Mouse (Mus musculus) forebrain, embryonic 14.5 days (tissue): ENCODE measurements around the gene Srcin1. TPM values are rescaled to one million over a fixed set of nuclear protein-coding genes. Genes with fewer than 3 reads are reported as not detected.
A peak's percentile ranks its signal among the peaks of the same experiment; 100 is the strongest.

Experiments used
- ATAC-seq: fragments of 200-750 bp; cut with Nextera tagmentation; 2 replicates; pipeline ENCODE4 v1.8.0; 2017; ENCODE audit warnings: mild to moderate bottlenecking, moderate library complexity
- DNase-seq: peaks from one replicate; pipeline ENCODE4 v3.0.0-alpha.2; 2015; ENCODE audit warnings: low spot score
- H3K27ac ChIP-seq: fragments of 300-500 bp; sonication (generic); 2 replicates; pipeline ENCODE4 v1.5.1; 2014; ENCODE audit warnings: low read depth, mild to moderate bottlenecking, control low read depth, low read length, moderate library complexity
- H3K27me3 ChIP-seq: fragments of 300-500 bp; sonication (generic); replicated peaks from 2 replicates; pipeline ENCODE4 v1.6.1; 2014; ENCODE audit warnings: low read length, control low read depth, mixed read lengths; ENCODE audit not compliant: control insufficient read depth, insufficient read depth
- H3K36me3 ChIP-seq: fragments of 300-500 bp; sonication (generic); 2 replicates; pipeline ENCODE4 v1.6.1; 2014; ENCODE audit warnings: low read length, control low read depth; ENCODE audit not compliant: control insufficient read depth, insufficient read depth
- H3K4me1 ChIP-seq: fragments of 300-500 bp; sonication (generic); 2 replicates; pipeline ENCODE4 v1.6.1; 2014; ENCODE audit warnings: antibody characterized with exemption, low read length, control low read depth; ENCODE audit not compliant: control insufficient read depth, insufficient read depth
- H3K4me2 ChIP-seq: fragments of 300-500 bp; sonication (generic); 2 replicates; pipeline ENCODE4 v1.6.1; 2014; ENCODE audit warnings: mild to moderate bottlenecking, control low read depth, low read length
- H3K4me3 ChIP-seq: fragments of 300-500 bp; sonication (generic); 2 replicates; pipeline ENCODE4 v1.5.1; 2014; ENCODE audit warnings: low read depth, low read length, control low read depth
- H3K9ac ChIP-seq: fragments of 300-500 bp; sonication (generic); 2 replicates; pipeline ENCODE4 v1.6.1; 2014; ENCODE audit warnings: mild to moderate bottlenecking, low read length, control low read depth, moderate library complexity
- H3K9me3 ChIP-seq: fragments of 300-500 bp; sonication (generic); replicated peaks from 2 replicates; pipeline ENCODE4 v1.6.1; 2016; ENCODE audit warnings: low read length, control low read depth, mixed read lengths; ENCODE audit not compliant: control insufficient read depth
- WGBS: fragments of 180-500 bp; shearing (Covaris S2); extraction: QIAGEN DNeasy Blood & Tissue Kit; methylation state at CpG from one replicate; pipeline ENCODE4 v1.1.7; 2014; 5-methylcytosine and 5-hydroxymethylcytosine counted together
- polyA plus RNA-seq: library from polyadenylated mRNA; unstranded; fragments of >200 nt; fragmentation: Nextera tagmentation; extraction: Ambion mirVana; gene quantifications from 2 replicates; pipeline ENCODE4 v1.2.1, GENCODE M21; 2014

Srcin1 gene
- polyA plus RNA-seq, 1 experiment from 2014 or later: 5.6 TPM

DNA sequence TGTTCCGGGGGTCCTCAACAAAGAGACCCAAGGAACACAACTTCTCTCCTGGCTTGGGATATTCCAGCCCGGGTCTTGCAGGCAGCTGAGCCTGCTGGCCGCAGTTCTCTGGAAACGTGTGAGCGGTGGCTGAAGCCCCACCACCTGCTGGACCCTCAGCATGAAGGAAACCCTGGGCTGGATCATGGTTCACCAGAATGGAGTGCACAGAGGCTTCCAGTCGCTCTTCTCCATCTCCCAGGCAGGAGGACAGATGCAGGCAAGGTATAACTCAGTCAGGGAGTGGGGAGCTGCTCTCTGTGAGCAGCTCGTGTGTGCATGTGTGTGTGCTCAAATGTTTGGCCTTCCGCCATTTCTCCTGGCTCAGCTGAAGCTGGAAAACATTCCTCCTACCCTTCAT is 7.3 kb downstream of the Srcin1 start:
- Histone ChIP-seq H3K9me3 (no peaks in the 10 kb centered on the region), H3K4me3 (no peak overlapping the region), H3K27me3 (no peaks in the 10 kb centered on the region), H3K27ac (peak overlapping the region; percentile 98), H3K36me3 (no peaks in the 10 kb centered on the region), H3K9ac (peak overlapping the region; percentile 43; the same call in 1 of the 2 replicates), H3K4me1 (peaks cover 77% of the 10 kb centered on the region), H3K4me2 (peak overlapping the region; percentile 27)
- ATAC-seq (peak; percentile 47), DNase-seq (peak; percentile 95)
- 9% methylated on average over 8 of the region's 8 CpGs for WGBS

DNA sequence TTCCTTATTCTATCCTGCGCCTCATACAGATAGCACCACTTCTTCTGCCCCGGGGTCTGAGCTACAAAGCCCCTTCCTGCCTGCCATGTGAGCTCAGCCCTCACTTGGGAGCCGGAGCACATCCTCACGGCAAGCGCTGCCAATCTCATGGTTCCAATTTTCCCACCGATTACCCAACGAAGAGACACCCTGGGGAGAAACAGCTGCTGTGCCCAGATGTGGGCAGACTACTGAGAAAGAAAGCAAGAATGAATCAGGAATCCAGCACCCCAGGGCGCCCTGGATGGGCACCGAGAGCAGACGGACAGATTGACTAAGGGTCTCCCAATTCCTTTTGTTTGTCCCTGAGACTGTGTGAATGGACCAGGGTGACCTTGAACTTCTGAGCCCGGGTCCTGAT is 8.5 kb downstream of the Srcin1 start:
- H3K27ac ChIP-seq: no peak overlapping the region
- peak overlapping the region; percentile 27; the same call in 1 of the 2 replicates for H3K4me2 ChIP-seq
- H3K9me3 ChIP-seq: no peaks in the 10 kb centered on the region
- DNase-seq (no peak), ATAC-seq (no peak)
- H3K4me3 ChIP-seq: no peak overlapping the region
- H3K27me3 ChIP-seq: no peaks in the 10 kb centered on the region
- WGBS: 16% methylated on average over 11 of the region's 11 CpGs
- no peaks in the 10 kb centered on the region for H3K36me3 ChIP-seq
- peaks cover 66% of the 10 kb centered on the region for H3K4me1 ChIP-seq
- peak overlapping the region; percentile 40 for H3K9ac ChIP-seq

DNA sequence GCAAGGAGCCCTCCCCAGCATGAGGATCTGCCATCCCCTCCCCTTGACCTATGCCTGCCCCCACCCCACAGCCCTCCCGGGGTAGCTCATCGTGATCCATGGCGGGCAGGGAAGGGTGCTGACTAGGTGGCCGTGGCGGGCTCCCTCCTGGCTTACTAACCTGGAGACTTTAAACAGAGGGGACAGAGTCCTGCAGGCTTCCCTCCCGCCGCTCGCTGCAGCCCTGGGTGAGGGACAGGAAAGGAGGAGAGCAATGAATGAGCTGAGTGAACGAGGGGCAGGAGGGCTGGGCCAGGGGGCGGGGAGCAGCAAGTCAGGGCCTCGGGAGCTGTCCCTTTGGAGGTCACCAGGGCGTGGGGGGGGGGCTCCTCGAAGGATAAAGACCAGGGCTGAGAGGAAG is 9.4 kb downstream of the Srcin1 start:
- Histone ChIP-seq H3K9ac (peak overlapping the region; percentile 40; the same call in 1 of the 2 replicates), H3K27me3 (no peaks in the 10 kb centered on the region), H3K4me1 (peaks cover 57% of the 10 kb centered on the region), H3K36me3 (0 out of 2 replicates have a peak, but pooled peaks cover 3% of the 10 kb centered on the region), H3K4me3 (no peak overlapping the region), H3K9me3 (no peaks in the 10 kb centered on the region), H3K4me2 (no peak overlapping the region), H3K27ac (no peak overlapping the region)
- DNase-seq (no peak), ATAC-seq (no peak)
- WGBS: 13% methylated on average over 13 of the region's 13 CpGs

DNA sequence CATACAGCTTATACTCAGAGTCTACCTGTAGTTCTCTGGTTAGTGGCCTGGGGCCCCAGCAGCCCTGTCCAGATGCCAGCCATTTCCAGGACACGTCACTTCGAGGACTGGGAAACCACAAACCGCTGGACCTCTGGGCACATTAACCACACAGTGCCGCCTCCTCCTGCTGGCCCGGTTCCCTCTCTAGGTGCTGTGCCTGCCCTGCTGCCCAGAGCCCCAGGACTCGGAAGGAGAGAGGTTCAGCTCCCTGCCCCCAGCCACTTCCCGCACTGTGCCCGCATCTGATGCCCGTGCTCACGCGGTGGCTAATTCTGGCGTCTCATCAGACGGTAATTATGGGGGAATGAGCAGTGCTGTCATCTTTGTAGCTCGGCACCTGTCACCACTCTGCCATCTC is 12.3 kb downstream of the Srcin1 start:
- 27% methylated on average over 12 of the region's 14 CpGs for WGBS
- H3K4me1 ChIP-seq: peaks cover 45% of the 10 kb centered on the region
- H3K9ac ChIP-seq: peak overlapping the region; percentile 25; the same call in 1 of the 2 replicates
- H3K4me3 ChIP-seq: no peak overlapping the region
- no peak for DNase-seq
- ATAC-seq: peak; percentile 27; the same call in 1 of the 2 replicates
- H3K27me3 ChIP-seq: no peaks in the 10 kb centered on the region
- H3K27ac ChIP-seq: peak overlapping the region; percentile 44; the same call in 1 of the 2 replicates
- H3K9me3 ChIP-seq: no peaks in the 10 kb centered on the region
- 0 out of 2 replicates have a peak, but pooled peaks cover 3% of the 10 kb centered on the region for H3K36me3 ChIP-seq
- H3K4me2 ChIP-seq: 0 out of 2 replicates have a peak overlapping the region, but pooled peaks have one; percentile 7

DNA sequence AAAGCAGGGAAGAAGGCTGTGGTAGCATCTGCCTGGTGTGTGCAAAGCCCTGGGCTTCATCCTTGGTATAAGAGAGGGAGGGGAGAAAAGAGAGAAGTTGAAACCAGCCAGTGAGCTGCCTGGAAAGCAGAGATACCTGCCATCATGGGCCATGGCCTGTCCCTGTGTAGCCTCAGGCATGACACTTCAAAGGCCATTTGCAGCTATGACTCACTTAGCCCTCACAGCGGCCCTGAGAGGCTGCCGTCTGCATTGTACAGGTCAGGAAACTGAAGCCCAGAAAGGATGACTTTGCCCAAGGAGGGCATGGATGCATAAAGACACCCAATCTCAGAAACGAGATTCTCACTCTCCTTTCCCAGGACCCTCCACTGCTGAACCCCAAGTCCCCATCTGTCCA is 13.4 kb downstream of the Srcin1 start:
- Histone ChIP-seq H3K27me3 (no peaks in the 10 kb centered on the region), H3K4me1 (peaks cover 39% of the 10 kb centered on the region), H3K9ac (no peak overlapping the region), H3K4me2 (no peak overlapping the region), H3K4me3 (no peak overlapping the region), H3K36me3 (0 out of 2 replicates have a peak, but pooled peaks cover 3% of the 10 kb centered on the region), H3K9me3 (no peaks in the 10 kb centered on the region), H3K27ac (no peak overlapping the region)
- ATAC-seq: no peak
- 59% methylated on average over 3 of the region's 3 CpGs for WGBS
- no peak for DNase-seq

DNA sequence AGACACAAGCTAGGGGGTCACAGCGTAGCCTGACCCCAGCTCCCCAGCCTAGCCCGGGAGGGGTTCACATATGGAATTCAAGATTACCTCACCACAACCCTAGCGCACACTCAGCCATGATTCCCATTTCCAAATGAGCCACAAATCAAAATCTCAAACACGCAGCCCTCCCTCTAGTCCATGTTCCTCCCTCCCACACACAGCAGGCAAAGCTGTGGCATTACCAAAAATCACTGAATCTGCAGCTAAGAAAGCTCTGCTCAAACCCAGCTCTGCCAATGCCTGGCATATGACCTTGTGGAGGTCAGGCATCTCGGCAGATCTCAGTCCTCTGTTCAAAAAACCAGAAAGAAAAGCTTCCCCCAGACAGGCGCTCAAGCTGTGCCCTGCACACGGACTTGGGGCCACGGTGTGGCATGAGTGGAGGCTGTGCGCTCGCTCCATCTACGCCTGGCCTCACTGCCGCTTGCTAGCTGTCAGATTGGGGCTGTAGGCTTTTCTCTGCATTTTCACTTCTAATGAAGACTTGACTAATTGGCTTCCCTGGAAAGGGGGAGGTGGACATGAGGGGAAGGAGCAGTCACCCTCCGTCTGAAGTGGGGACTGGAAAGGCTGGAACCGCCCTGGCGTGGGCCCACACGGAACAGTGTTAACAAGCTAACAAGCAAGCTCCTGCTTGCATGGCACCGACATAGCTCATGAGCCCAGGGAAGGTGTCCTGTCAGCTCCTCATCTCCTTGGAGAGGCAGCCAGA is 15.6 kb downstream of the Srcin1 start:
- peak overlapping the region; percentile 4; the same call in 1 of the 2 replicates for H3K9ac ChIP-seq
- H3K9me3 ChIP-seq: no peaks in the 10 kb centered on the region
- H3K27me3 ChIP-seq: no peaks in the 10 kb centered on the region
- peaks cover 41% of the 10 kb centered on the region for H3K4me1 ChIP-seq
- DNase-seq: no peak
- H3K4me2 ChIP-seq: no peak overlapping the region
- peak overlapping the region; percentile 41; the same call in 1 of the 2 replicates for H3K27ac ChIP-seq
- H3K4me3 ChIP-seq: no peak overlapping the region
- 0 out of 2 replicates have a peak, but pooled peaks cover 3% of the 10 kb centered on the region for H3K36me3 ChIP-seq
- WGBS: 35% methylated on average over 17 of the region's 17 CpGs
- ATAC-seq: no peak

DNA sequence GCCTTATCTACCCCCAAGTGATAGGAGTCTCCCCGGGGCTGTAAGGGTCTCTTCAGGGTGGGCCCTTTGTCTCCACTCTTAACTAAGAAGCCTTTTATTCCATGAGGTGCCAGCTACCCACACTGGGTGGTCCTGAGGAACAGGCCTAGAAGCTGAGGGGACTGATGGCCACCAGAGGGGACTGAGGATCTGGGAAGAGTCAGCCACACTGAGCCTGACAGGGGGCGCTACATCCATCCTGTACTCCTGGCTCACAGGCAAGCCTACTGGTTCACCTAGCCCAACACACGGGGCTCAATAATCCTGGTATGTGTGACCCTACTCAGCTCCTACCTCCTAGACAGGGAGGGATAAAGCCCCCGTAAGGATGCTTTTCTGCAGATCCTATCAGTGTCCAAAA is 16.4 kb downstream of the Srcin1 start:
- Histone ChIP-seq H3K27me3 (no peaks in the 10 kb centered on the region), H3K9ac (0 out of 2 replicates have a peak overlapping the region, but pooled peaks have one; percentile 5), H3K4me2 (no peak overlapping the region), H3K4me1 (peaks cover 41% of the 10 kb centered on the region), H3K9me3 (no peaks in the 10 kb centered on the region), H3K27ac (no peak overlapping the region), H3K36me3 (0 out of 2 replicates have a peak, but pooled peaks cover 3% of the 10 kb centered on the region), H3K4me3 (no peak overlapping the region)
- WGBS: 33% methylated on average over 4 of the region's 4 CpGs
- ATAC-seq: no peak
- no peak for DNase-seq

DNA sequence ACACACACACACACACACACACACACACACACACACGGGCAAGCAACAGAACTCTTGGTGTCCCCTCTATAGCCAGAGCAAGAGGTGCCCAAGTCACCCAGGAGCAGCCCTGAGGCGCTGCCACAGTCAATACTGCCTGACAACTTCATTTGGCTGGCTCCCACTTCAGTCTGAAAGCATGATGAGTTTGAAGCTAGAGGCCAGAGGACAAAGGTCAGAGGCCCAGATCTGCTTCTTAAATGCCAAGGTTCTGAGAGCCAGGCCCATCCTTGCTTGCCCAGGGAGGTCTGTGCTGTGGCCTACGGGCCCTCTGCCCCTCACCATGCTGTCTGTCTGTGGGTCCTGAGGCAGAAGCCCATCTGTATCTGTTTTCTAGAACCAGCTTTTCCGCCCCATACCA is 18.1 kb downstream of the Srcin1 start:
- Histone ChIP-seq H3K4me2 (no peak overlapping the region), H3K4me1 (peaks cover 37% of the 10 kb centered on the region), H3K4me3 (no peak overlapping the region), H3K27ac (no peak overlapping the region), H3K36me3 (0 out of 2 replicates have a peak, but pooled peaks cover 3% of the 10 kb centered on the region), H3K9me3 (no peaks in the 10 kb centered on the region), H3K9ac (no peak overlapping the region), H3K27me3 (no peaks in the 10 kb centered on the region)
- ATAC-seq: no peak
- no peak for DNase-seq
- 59% methylated on average over 4 of the region's 4 CpGs for WGBS
